Mouse (Mus musculus) limb, embryonic 14.5 days (tissue): ENCODE results near the gene 1700010I14Rik. TPM values are rescaled to one million over a fixed set of nuclear protein-coding genes. Genes with fewer than 3 reads are reported as not detected.

ENCODE experiments used
- ATAC-seq: fragments of 200-750 bp; cut with Nextera tagmentation; 2 replicates; pipeline ENCODE4 v1.8.0; 2017; ENCODE audit warnings: low read depth, moderate number of reproducible peaks, moderate TSS enrichment; ENCODE audit not compliant: low FRiP score
- DNase-seq: peaks from one replicate; pipeline ENCODE4 v3.0.0-alpha.2; 2015; ENCODE audit warnings: low spot score
- H3K27ac ChIP-seq: fragments of 300-500 bp; sonication (generic); replicated peaks from 2 replicates; pipeline ENCODE4 v1.5.1; 2014; ENCODE audit warnings: low read depth, mild to moderate bottlenecking, low read length, moderate library complexity, mixed read lengths
- H3K27me3 ChIP-seq: fragments of 300-500 bp; sonication (generic); 2 replicates; pipeline ENCODE4 v1.6.1; 2014; ENCODE audit warnings: low read length, mixed read lengths; ENCODE audit not compliant: control insufficient read depth, insufficient read depth
- H3K36me3 ChIP-seq: fragments of 300-500 bp; sonication (generic); 2 replicates; pipeline ENCODE4 v1.6.1; 2014; ENCODE audit warnings: mild to moderate bottlenecking, low read length, moderate library complexity, mixed read lengths; ENCODE audit not compliant: control insufficient read depth, insufficient read depth
- H3K4me1 ChIP-seq: fragments of 300-500 bp; sonication (generic); 2 replicates; pipeline ENCODE4 v1.6.1; 2014; ENCODE audit warnings: antibody characterized with exemption, low read length, mixed read lengths; ENCODE audit not compliant: control insufficient read depth, insufficient read depth
- H3K4me2 ChIP-seq: fragments of 300-500 bp; sonication (generic); replicated peaks from 2 replicates; pipeline ENCODE4 v1.6.1; 2014; ENCODE audit warnings: low read depth, mild to moderate bottlenecking, low read length, moderate library complexity; ENCODE audit not compliant: severe bottlenecking
- H3K4me3 ChIP-seq: fragments of 300-500 bp; sonication (generic); replicated peaks from 2 replicates; pipeline ENCODE4 v1.5.1; 2014; ENCODE audit warnings: low read length
- H3K9ac ChIP-seq: fragments of 300-500 bp; sonication (generic); 2 replicates; pipeline ENCODE4 v1.6.1; 2014; ENCODE audit warnings: mild to moderate bottlenecking, low read depth, low read length, moderate library complexity; ENCODE audit not compliant: severe bottlenecking
- H3K9me3 ChIP-seq: fragments of 300-500 bp; sonication (generic); 2 replicates; pipeline ENCODE4 v1.6.1; 2016; ENCODE audit warnings: low read length; ENCODE audit not compliant: control insufficient read depth
- POLR2A ChIP-seq: fragments of 200-500 bp; IDR thresholded peaks from 2 replicates; pipeline ENCODE4 v1.8.0; 2012; ENCODE audit warnings: inconsistent platforms, mild to moderate bottlenecking, moderate library complexity, borderline replicate concordance; ENCODE audit not compliant: insufficient read depth, insufficient read length; ENCODE audit errors: extremely low read depth
- WGBS: fragments of 180-500 bp; shearing (Covaris S2); extraction: QIAGEN DNeasy Blood & Tissue Kit; methylation state at CpG from one replicate; pipeline ENCODE4 v1.1.7; 2014; 5-methylcytosine and 5-hydroxymethylcytosine counted together
- polyA plus RNA-seq, 2 experiments: library from polyadenylated mRNA; depleted of rRNA in 1 of 2; stranded (reverse) in 1 of 2; unstranded in 1 of 2; fragments of >200 nt; fragmentation: Nextera tagmentation in 1 of 2; extraction: Ambion mirVana in 1 of 2; gene quantifications; 2 replicates each; pipeline versions ENCODE4 v1.2.1 to v1.2.3; 2012 to 2014

1700010I14Rik gene
- polyA plus RNA-seq, 2 experiments, result 0.45 to 0.98 TPM

DNA sequence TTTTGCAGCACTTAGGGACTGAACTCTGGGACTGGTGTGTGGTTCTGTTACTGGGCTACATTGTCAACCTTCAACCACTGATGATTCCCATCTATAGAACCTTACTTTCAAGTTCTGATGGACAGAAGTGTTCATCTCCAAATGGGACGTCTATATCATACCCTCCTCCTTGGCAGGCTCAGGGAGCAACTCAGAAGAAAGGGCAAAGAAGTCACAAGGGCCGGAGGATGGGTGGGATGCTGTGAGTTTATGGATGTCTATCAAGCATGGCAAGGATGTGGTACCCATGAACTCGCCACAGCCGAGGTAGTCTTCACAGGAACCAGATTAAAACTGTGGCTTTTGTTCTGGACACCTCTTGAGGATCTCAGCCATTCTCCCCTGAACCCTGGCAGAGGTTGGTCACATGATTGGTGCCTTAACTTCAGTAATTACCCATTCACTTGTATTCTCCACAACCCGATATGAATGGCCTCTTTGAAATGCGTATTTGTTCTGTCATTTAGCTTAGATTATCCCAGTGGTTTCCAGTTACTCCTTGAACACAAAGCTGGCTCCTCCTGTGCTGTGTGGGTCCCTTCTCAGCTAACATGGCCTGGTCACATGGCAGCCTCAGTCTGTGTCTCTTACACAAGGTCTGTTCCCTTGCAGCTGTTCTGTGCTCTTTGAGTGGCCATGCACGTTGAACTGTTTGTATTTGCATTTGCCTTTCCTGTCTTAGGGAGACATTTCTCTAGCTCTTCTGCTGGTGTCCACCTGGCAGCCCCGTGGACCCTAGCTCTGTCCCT is 47.6 kb downstream of the 1700010I14Rik start:
- Histone ChIP-seq H3K4me2 (no peak overlapping the region), H3K36me3 (no peaks in the 10 kb centered on the region), H3K4me3 (no peak overlapping the region), H3K9me3 (no peaks in the 10 kb centered on the region), H3K27ac (no peak overlapping the region), H3K4me1 (0 out of 2 replicates have a peak, but pooled peaks cover 2% of the 10 kb centered on the region), H3K9ac (no peak overlapping the region), H3K27me3 (0 out of 2 replicates have a peak, but pooled peaks cover 3% of the 10 kb centered on the region)
- 72% methylated on average over 8 of the region's 8 CpGs for WGBS
- no peak for TF ChIP-seq POLR2A
- DNase-seq (no peak), ATAC-seq (no peak)

GRCm38 (mm10) chr17:9042723-9043122 is 54.6 kb downstream of the 1700010I14Rik start:
- no peak overlapping the region for H3K4me3 ChIP-seq
- H3K4me2 ChIP-seq, result no peak overlapping the region
- H3K27me3 ChIP-seq, result no peaks in the 10 kb centered on the region
- no peak for ATAC-seq
- TF ChIP-seq POLR2A, result no peak
- H3K9me3 ChIP-seq, result no peaks in the 10 kb centered on the region
- H3K36me3 ChIP-seq, result no peaks in the 10 kb centered on the region
- no peak overlapping the region for H3K27ac ChIP-seq
- no peak for DNase-seq
- no peaks in the 10 kb centered on the region for H3K4me1 ChIP-seq
- no peak overlapping the region for H3K9ac ChIP-seq
- WGBS, result 48% methylated on average over 2 of the region's 2 CpGs

GRCm38 (mm10) chr17:9052441-9052980 is 64.4 kb downstream of the 1700010I14Rik start:
- no peak for TF ChIP-seq POLR2A
- Histone ChIP-seq H3K36me3 (no peaks in the 10 kb centered on the region), H3K4me2 (no peak overlapping the region), H3K9me3 (no peaks in the 10 kb centered on the region), H3K4me1 (no peaks in the 10 kb centered on the region), H3K27me3 (no peaks in the 10 kb centered on the region), H3K9ac (no peak overlapping the region), H3K4me3 (no peak overlapping the region), H3K27ac (no peak overlapping the region)
- WGBS, result 80% methylated on average over 13 of the region's 13 CpGs
- ATAC-seq, result no peak
- DNase-seq, result no peak

GRCm38 (mm10) chr17:9059360-9059932 is 71.3 kb downstream of the 1700010I14Rik start:
- no peak for ATAC-seq
- 88% methylated on average over 8 of the region's 8 CpGs for WGBS
- Histone ChIP-seq H3K27ac (no peak overlapping the region), H3K4me2 (no peak overlapping the region), H3K4me3 (no peak overlapping the region), H3K4me1 (no peaks in the 10 kb centered on the region), H3K9me3 (no peaks in the 10 kb centered on the region), H3K27me3 (no peaks in the 10 kb centered on the region), H3K9ac (no peak overlapping the region), H3K36me3 (no peaks in the 10 kb centered on the region)
- no peak for DNase-seq
- no peak for TF ChIP-seq POLR2A
